Mouse (Mus musculus) erythroblast, adult 5-6 weeks (primary cell): ENCODE results near the gene Dohh. TPM values are rescaled to one million over a fixed set of nuclear protein-coding genes. Genes with fewer than 3 reads are reported as not detected.

Experiments used
- ATAC-seq: replicated peaks from 2 replicates; pipeline ENCODE4 v1.8.0; 2016; ENCODE audit warnings: moderate number of reproducible peaks, mild to moderate bottlenecking, moderate TSS enrichment, inconsistent platforms; ENCODE audit not compliant: poor library complexity, low FRiP score, severe bottlenecking
- total RNA-seq, 2 experiments: library from RNA; stranded (forward) in 1 of 2; stranded (reverse) in 1 of 2; fragments of 150-400 nt in 1 of 2; fragments of 200-764, 138-1000 nt in 1 of 2; gene quantifications; 2 replicates each; pipeline versions ENCODE4 v1.2.3 to v1.2.4; 2015 to 2017; ENCODE audit warnings: low replicate concordance in 2 of 2

Dohh gene
- total RNA-seq, 2 experiments from 2014 or later, result 10.4 to 33.7 TPM

GRCm38 (mm10) chr10:81414682-81415081 lies 30.5 kb downstream of the Dohh start:
- no peak for ATAC-seq

- no peak for ATAC-seq
Observed at GRCm38 (mm10) chr10:81415146-81415545, 30.9 kb downstream of the Dohh start.

- no peak for ATAC-seq
Observed at GRCm38 (mm10) chr10:81415549-81416310, 31.5 kb downstream of the Dohh start.

GRCm38 (mm10) chr10:81416581-81417226 lies 32.5 kb downstream of the Dohh start:
- 0 out of 2 replicates have a peak, but pooled peaks have one; percentile 12 for ATAC-seq

- ATAC-seq, result no peak
Observed at GRCm38 (mm10) chr10:81417227-81418215, 33.3 kb downstream of the Dohh start.

GRCm38 (mm10) chr10:81418216-81419070 lies 34.2 kb downstream of the Dohh start:
- ATAC-seq, result no peak

- no peak for ATAC-seq
Observed at GRCm38 (mm10) chr10:81419111-81419928, 35.1 kb downstream of the Dohh start.

- no peak for ATAC-seq
Observed at GRCm38 (mm10) chr10:81420191-81420767, 36.1 kb downstream of the Dohh start.

GRCm38 (mm10) chr10:81421041-81421796 lies 37.0 kb downstream of the Dohh start:
- no peak for ATAC-seq

- ATAC-seq, result no peak
Observed at GRCm38 (mm10) chr10:81421797-81422100, 37.5 kb downstream of the Dohh start.

GRCm38 (mm10) chr10:81422191-81422590 lies 38.0 kb downstream of the Dohh start:
- no peak for ATAC-seq

- no peak for ATAC-seq
Observed at GRCm38 (mm10) chr10:81422661-81423217, 38.5 kb downstream of the Dohh start.

GRCm38 (mm10) chr10:81423476-81424245 lies 39.4 kb downstream of the Dohh start:
- ATAC-seq, result no peak

- no peak for ATAC-seq
Observed at GRCm38 (mm10) chr10:81424246-81425051, 40.2 kb downstream of the Dohh start.

- ATAC-seq, result no peak
Observed at GRCm38 (mm10) chr10:81425236-81425850, 41.1 kb downstream of the Dohh start.
